In genomic region chr12:84862136-84862910, GRCm38 (mm10) we compare ENCODE assay signal across 10 mouse cellular contexts. TPM values are rescaled to one million over a fixed set of nuclear protein-coding genes. Genes with fewer than 3 reads are reported as not detected.
DNase-seq lines count a peak whose midpoint lies in the region; ATAC-seq lines count a peak whose summit lies in the region.
"Had no signal": no experiment of that assay in that cellular context is flagged by ENCODE, and none has a peak within 500 bp of the region (broad histone marks: within the 10 kb centered on the region; RNA-seq: fewer than 3 reads in every experiment).

No protein-coding gene starts in this region.

- H3K36me3 ChIP-seq in limb, embryonic 12.5 days = no peaks in the 10 kb centered on the region
- H3K36me3 ChIP-seq in midbrain, embryonic 10.5 days = no peaks in the 10 kb centered on the region

- peaks cover 48% of the 10 kb centered on the region for H3K4me1 ChIP-seq in limb, embryonic 12.5 days (replicated peaks)
- peaks cover 7% of the 10 kb centered on the region; the same call in 1 of the 2 replicates for H3K4me1 ChIP-seq in midbrain, embryonic 10.5 days

- ATAC-seq in limb, embryonic 12.5 days (ENCODE audit: insufficient number of reproducible peaks, insufficient read depth, low FRiP score, low TSS enrichment, low read depth) = no peak
- no peak for ATAC-seq in monocyte, adult 5-6 weeks (replicated peaks; ENCODE audit: insufficient number of reproducible peaks, low FRiP score, low TSS enrichment, poor library complexity, severe bottlenecking)

- H3K9ac ChIP-seq in limb, embryonic 12.5 days (replicated peaks) = no peak overlapping the region

- H3K27ac ChIP-seq in limb, embryonic 12.5 days = peak overlapping the region; percentile 62
- no peak overlapping the region for H3K27ac ChIP-seq in midbrain, embryonic 10.5 days (replicated peaks)

- 55% methylated on average over 14 of the region's 14 CpGs for whole genome bisulfite sequencing in limb, embryonic 12.5 days
- 89% methylated on average over 14 of the region's 14 CpGs for WGBS in midbrain, embryonic 10.5 days

- H3K4me3 ChIP-seq in limb, embryonic 12.5 days (replicated peaks) = no peak overlapping the region
- no peak overlapping the region for H3K4me3 ChIP-seq in midbrain, embryonic 10.5 days
- H3K4me3 ChIP-seq: megakaryocyte, embryonic 14.5 days had no signal

- no peak overlapping the region for H3K4me2 ChIP-seq in limb, embryonic 12.5 days

- DNase-seq in layer of hippocampus, adult 9-11 months = peak; percentile 31
- no peak for DNase-seq in layer of hippocampus, postnatal 25 days (ENCODE audit: extremely low spot score in 1 of 2, low spot score in 1 of 2)
- peak; percentile 92 for DNase-seq in brain, adult 2 months (ENCODE audit: low read depth, low spot score)
- DNase-seq in gastrocnemius, adult 18-20 months (ENCODE audit: low spot score) = peak; percentile 58
- no peak for DNase-seq in neural tube, embryonic 10.5 days (ENCODE audit: extremely low spot score, low spot score)
- DNase-seq in midbrain, embryonic 10.5 days (ENCODE audit: low spot score) = no peak
- DNase-seq: kidney, postnatal 25 days had no signal

- H3K9me3 ChIP-seq in limb, embryonic 12.5 days = no peaks in the 10 kb centered on the region
- no peaks in the 10 kb centered on the region for H3K9me3 ChIP-seq in midbrain, embryonic 10.5 days (replicated peaks)
- H3K9me3 ChIP-seq: megakaryocyte, embryonic 14.5 days had no signal

- peaks cover 4% of the 10 kb centered on the region; the same call in 1 of the 2 replicates for H3K27me3 ChIP-seq in limb, embryonic 12.5 days
- no peaks in the 10 kb centered on the region for H3K27me3 ChIP-seq in midbrain, embryonic 10.5 days (ENCODE audit: low read depth, poor library complexity, severe bottlenecking)

RNA-seq across cellular contexts. Expression of gene Ltbp2, which starts 14.0 kb away (rescaled TPM):
- total RNA-seq in layer of hippocampus, postnatal 25 days (2021) = under 1 TPM; 0.20 to 0.45 TPM
- total RNA-seq in gastrocnemius, adult 18-20 months (2021) = 1 to 10 TPM; 2.6 to 3.1 TPM
- polyA plus RNA-seq in limb, embryonic 12.5 days (2016; fragmentation: Nextera tagmentation; extraction: Ambion mirVana) = 0.20 and 0.58 TPM in 2 replicates
- not detected in 3 replicates for total RNA-seq in monocyte, adult 5-6 weeks (2017)
- polyA plus RNA-seq in midbrain, embryonic 10.5 days (2016; fragmentation: Nextera tagmentation; extraction: Ambion mirVana) = 0.11 and 0.22 TPM in 2 replicates

Comparison
In these comparisons a context has a peak if more than half of its experiments do, and no peak if none do; other contexts are left out.
1. DNase-seq: peak in layer of hippocampus, adult 9-11 months (single experiment), brain, adult 2 months (single experiment) and gastrocnemius, adult 18-20 months (single experiment); none in layer of hippocampus, postnatal 25 days (0 of 2), neural tube, embryonic 10.5 days (single experiment) and midbrain, embryonic 10.5 days (single experiment).